9 mouse cellular contexts compared by ENCODE assay signal in the genomic region with DNA sequence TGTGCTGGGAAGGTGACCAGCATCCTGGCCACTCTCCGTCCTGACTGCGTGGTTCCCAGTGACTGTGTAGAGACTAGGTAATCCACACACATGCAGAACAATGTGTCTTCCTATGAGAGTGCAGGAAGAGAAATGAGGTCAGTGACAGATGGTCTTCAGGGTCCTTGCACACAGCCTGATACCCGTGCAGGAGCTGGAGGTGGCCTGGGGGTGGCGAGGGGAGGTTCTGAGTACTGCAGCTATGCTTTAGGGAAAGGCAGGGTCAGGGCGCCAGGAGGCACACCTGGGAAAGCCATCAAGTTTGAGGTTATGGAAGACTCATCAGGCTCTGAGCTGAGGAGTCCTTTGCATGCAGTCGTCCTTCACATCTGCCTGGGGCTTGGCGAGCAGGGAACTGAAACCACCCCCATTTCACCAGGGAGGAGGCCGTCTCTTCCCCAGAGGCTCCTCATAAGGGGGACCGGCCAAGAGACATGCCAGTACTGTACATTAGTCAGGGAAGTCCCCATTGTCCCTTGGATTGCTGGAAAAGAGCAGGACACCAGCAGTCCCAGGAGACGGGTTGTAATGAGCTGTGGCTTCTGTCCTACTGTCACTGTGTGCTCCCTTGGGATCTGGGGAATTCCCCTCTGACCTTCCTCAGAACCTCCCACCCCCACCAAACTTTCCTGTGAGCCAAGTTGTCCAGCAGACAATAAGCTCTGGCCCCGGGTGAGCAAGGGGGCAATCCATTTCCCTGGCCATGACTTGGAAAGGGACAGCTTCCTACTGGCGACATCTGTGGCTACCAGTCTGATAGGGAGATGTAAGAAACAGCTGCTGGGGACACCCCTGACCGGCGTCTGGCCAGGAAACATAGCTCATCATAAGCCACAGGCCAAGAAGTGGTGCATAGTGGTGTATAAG. TPM values are rescaled to one million over a fixed set of nuclear protein-coding genes. Genes with fewer than 3 reads are reported as not detected.
DNase-seq lines count a peak whose midpoint lies in the region; ATAC-seq and TF ChIP-seq lines count a peak whose summit lies in the region.
"Had no signal": no experiment of that assay in that cellular context is flagged by ENCODE, and none has a peak within 500 bp of the region (broad histone marks: within the 10 kb centered on the region; RNA-seq: fewer than 3 reads in every experiment).

No protein-coding gene starts in this region.

- H3ac ChIP-seq in myocyte (ENCODE audit: control insufficient read depth, insufficient read length): no peak overlapping the region

- peaks cover 86% of the 10 kb centered on the region for H3K79me2 ChIP-seq in myocyte (ENCODE audit: control insufficient read depth, insufficient read depth)

- intact Hi-C loops in left cerebral cortex, postnatal 36 days (cut with DNase I): no loop called here

- no peaks in the 10 kb centered on the region for H3K36me3 ChIP-seq in lung, embryonic 15.5 days
- H3K36me3 ChIP-seq in myocyte (ENCODE audit: control insufficient read depth, insufficient read depth): no peaks in the 10 kb centered on the region

- H3K27me3 ChIP-seq in lung, embryonic 15.5 days: no peaks in the 10 kb centered on the region
- no peaks in the 10 kb centered on the region for H3K27me3 ChIP-seq in myocyte (ENCODE audit: control insufficient read depth, insufficient read depth, insufficient read length)
- no peaks in the 10 kb centered on the region for H3K27me3 ChIP-seq in cerebellum, adult 2 months (ENCODE audit: control insufficient read depth, insufficient read depth, low read length)

- no peak for ATAC-seq in lung, embryonic 15.5 days (ENCODE audit: borderline replicate concordance, extremely low read depth, low FRiP score, low TSS enrichment)

- WGBS in lung, embryonic 15.5 days: 31% methylated on average over 14 of the region's 14 CpGs
- WGBS in cerebellum, adult 2 months: 30% methylated on average over 14 of the region's 14 CpGs

- TF ChIP-seq CTCF in cerebellum, adult 2 months (IDR thresholded peaks at IDR 0.05; ENCODE audit: borderline replicate concordance, insufficient read depth, low read depth, low read length): no peak

- H3K4me2 ChIP-seq in lung, embryonic 15.5 days: peak overlapping the region; percentile 6; the same call in 1 of the 2 replicates
- H3K4me2 ChIP-seq in myocyte (ENCODE audit: low read depth): peak overlapping the region; percentile 30

- no peak for DNase-seq in lung, postnatal 14 days
- peak; percentile 35 for DNase-seq in forelimb bud, embryonic 11.5 days (ENCODE audit: low read depth, low spot score)
- DNase-seq in kidney, adult 18-20 months: peak; percentile 52
- no peak for DNase-seq in layer of hippocampus, adult 18-20 months (ENCODE audit: low spot score in 2 of 2)
- DNase-seq in left cerebral cortex, postnatal 36 days (ENCODE audit: low spot score in 2 of 2): no peak
- no peak for DNase-seq in cerebellum, adult 2 months

- H3K4me3 ChIP-seq in lung, embryonic 15.5 days: no peak overlapping the region
- no peak overlapping the region for H3K4me3 ChIP-seq in myocyte
- no peak overlapping the region for H3K4me3 ChIP-seq in cerebellum, adult 2 months (replicated peaks; ENCODE audit: insufficient read depth, low read depth, low read length)

- H3K9me3 ChIP-seq in lung, embryonic 15.5 days: no peaks in the 10 kb centered on the region

- 0 out of 2 replicates have a peak overlapping the region, but pooled peaks have one; percentile 2 for H3K9ac ChIP-seq in lung, embryonic 15.5 days

- TF ChIP-seq POLR2A in myocyte (IDR thresholded peaks at IDR 0.05; ENCODE audit: insufficient read length, low read depth): no peak
- no peak for TF ChIP-seq POLR2A in cerebellum, adult 2 months (IDR thresholded peaks at IDR 0.05; ENCODE audit: borderline replicate concordance, insufficient read depth, low read length)

- peaks cover 79% of the 10 kb centered on the region for H3K4me1 ChIP-seq in lung, embryonic 15.5 days
- peaks cover 19% of the 10 kb centered on the region for H3K4me1 ChIP-seq in cerebellum, adult 2 months (ENCODE audit: control insufficient read depth, insufficient read depth, low read length)

- peak overlapping the region; percentile 48 for H3K27ac ChIP-seq in lung, embryonic 15.5 days
- no peak overlapping the region for H3K27ac ChIP-seq in cerebellum, adult 2 months (ENCODE audit: insufficient read depth, low read length)

TF ChIP-seq in myocyte, 11 proteins besides CTCF, POLR2A, EP300 and RAD21:
- TF ChIP-seq MYOD1 (IDR thresholded peaks at IDR 0.05; ENCODE audit: control insufficient read depth in 1 of 3, insufficient read length in 2 of 3, low read depth in 2 of 3): peak; percentile 35 to 73 (median 52)
- no peak for TF ChIP-seq SRF (IDR thresholded peaks at IDR 0.05; ENCODE audit: control insufficient read depth, insufficient read length, low read depth)
- TF ChIP-seq MYOG (IDR thresholded peaks at IDR 0.05; ENCODE audit: control insufficient read depth in 1 of 3, insufficient read depth in 1 of 3, insufficient read length in 2 of 3, low read depth in 2 of 3): peak in 2 of 3 experiments; percentile 15 to 73

RNA-seq across cellular contexts. Expression of a gene that starts 4.5 kb away (rescaled TPM):
- 21.3 and 21.6 TPM in 2 replicates for polyA plus RNA-seq in lung, embryonic 15.5 days (2015; fragmentation: Nextera tagmentation; extraction: Ambion mirVana)
- polyA plus RNA-seq in myocyte (2012; fragmentation: generic; extraction: Trizol): 29.4 TPM
- 10 to 100 TPM; 74.1 to 77.1 TPM for total RNA-seq in layer of hippocampus, adult 18-20 months (2021)
- 10 to 100 TPM; 68.7 to 68.8 TPM for total RNA-seq in left cerebral cortex, postnatal 36 days (2021)
- polyA plus RNA-seq in cerebellum, adult 2 months (2012; rRNA removed): 54.1 and 54.9 TPM in 2 replicates

RNA-seq across cellular contexts. Expression of a gene that starts 4.5 kb away (rescaled TPM):
- polyA plus RNA-seq in lung, embryonic 15.5 days (2015; fragmentation: Nextera tagmentation; extraction: Ambion mirVana): 55.4 and 60.8 TPM in 2 replicates
- 27.5 TPM for polyA plus RNA-seq in myocyte (2012; fragmentation: generic; extraction: Trizol)
- total RNA-seq in layer of hippocampus, adult 18-20 months (2021): 10 to 100 TPM; 12.7 to 14.6 TPM
- 10 to 100 TPM in 1 of 2 experiments, 1 to 10 TPM in 1; 9.0 to 10.4 TPM for total RNA-seq in left cerebral cortex, postnatal 36 days (2021)
- 8.3 and 8.5 TPM in 2 replicates for polyA plus RNA-seq in cerebellum, adult 2 months (2012; rRNA removed)

RNA-seq across cellular contexts. Expression of a gene that starts 37.7 kb away (rescaled TPM):
- polyA plus RNA-seq in lung, embryonic 15.5 days (2015; fragmentation: Nextera tagmentation; extraction: Ambion mirVana): not detected in 2 replicates
- polyA plus RNA-seq in myocyte (2012; fragmentation: generic; extraction: Trizol): not detected
- total RNA-seq in layer of hippocampus, adult 18-20 months (2021): 1 to 10 TPM; 1.4 to 4.6 TPM
- total RNA-seq in left cerebral cortex, postnatal 36 days (2021): 1 to 10 TPM in 1 of 2 experiments, under 1 TPM in 1; 0.99 to 1.5 TPM
- 0.90 and 1.4 TPM in 2 replicates for polyA plus RNA-seq in cerebellum, adult 2 months (2012; rRNA removed)

RNA-seq across cellular contexts. Expression of a gene that starts 46.4 kb away (rescaled TPM):
- not detected in 2 replicates for polyA plus RNA-seq in lung, embryonic 15.5 days (2015; fragmentation: Nextera tagmentation; extraction: Ambion mirVana)
- 0.07 TPM for polyA plus RNA-seq in myocyte (2012; fragmentation: generic; extraction: Trizol)
- total RNA-seq in layer of hippocampus, adult 18-20 months (2021): under 1 TPM in 1 of 2 experiments, not detected in 1; 0.28 TPM
- total RNA-seq in left cerebral cortex, postnatal 36 days (2021): under 1 TPM; 0.27 to 0.52 TPM
- 0.43 and 0.67 TPM in 2 replicates for polyA plus RNA-seq in cerebellum, adult 2 months (2012; rRNA removed)

RNA-seq across cellular contexts. Expression of a gene that starts 52.8 kb away (rescaled TPM):
- 0.53 TPM in 1 of 2 replicates, not detected in the other for polyA plus RNA-seq in lung, embryonic 15.5 days (2015; fragmentation: Nextera tagmentation; extraction: Ambion mirVana)
- polyA plus RNA-seq in myocyte (2012; fragmentation: generic; extraction: Trizol): not detected
- total RNA-seq in layer of hippocampus, adult 18-20 months (2021): not detected
- total RNA-seq in left cerebral cortex, postnatal 36 days (2021): not detected
- not detected in 2 replicates for polyA plus RNA-seq in cerebellum, adult 2 months (2012; rRNA removed)
- total RNA-seq: layer of hippocampus, postnatal 10 days had no signal

Comparison
In these comparisons a context has a peak if more than half of its experiments do, and no peak if none do; other contexts are left out.
1. DNase-seq: peak in forelimb bud, embryonic 11.5 days (single experiment) and kidney, adult 18-20 months (single experiment); none in lung, postnatal 14 days (single experiment), layer of hippocampus, adult 18-20 months (0 of 2), left cerebral cortex, postnatal 36 days (0 of 2) and cerebellum, adult 2 months (0 of 2).